Mouse (Mus musculus) hindbrain, embryonic 12.5 days (tissue): ENCODE data around the gene Snrpa1. TPM values are rescaled to one million over a fixed set of nuclear protein-coding genes. Genes with fewer than 3 reads are reported as not detected.

Experiments
- ATAC-seq: fragments of 200-750 bp; cut with Nextera tagmentation; 2 replicates; pipeline ENCODE4 v1.8.0; 2017; ENCODE audit warnings: moderate TSS enrichment; ENCODE audit not compliant: low FRiP score
- H3K27ac ChIP-seq: fragments of 300-500 bp; sonication (generic); 2 replicates; pipeline ENCODE4 v1.5.1; 2016; ENCODE audit warnings: mild to moderate bottlenecking
- H3K27me3 ChIP-seq: fragments of 300-500 bp; sonication (generic); 2 replicates; pipeline ENCODE4 v1.6.1; 2016; ENCODE audit warnings: mild to moderate bottlenecking
- H3K36me3 ChIP-seq: fragments of 300-500 bp; sonication (generic); 2 replicates; pipeline ENCODE4 v1.6.1; 2016; ENCODE audit warnings: mild to moderate bottlenecking
- H3K4me1 ChIP-seq: fragments of 300-500 bp; sonication (generic); 2 replicates; pipeline ENCODE4 v1.6.1; 2016
- H3K4me2 ChIP-seq: fragments of 300-500 bp; sonication (generic); replicated peaks from 2 replicates; pipeline ENCODE4 v1.6.1; 2016; ENCODE audit warnings: mild to moderate bottlenecking
- H3K4me3 ChIP-seq: fragments of 300-500 bp; sonication (generic); 2 replicates; pipeline ENCODE4 v1.5.1; 2016; ENCODE audit warnings: mild to moderate bottlenecking
- H3K9ac ChIP-seq: fragments of 300-500 bp; sonication (generic); 2 replicates; pipeline ENCODE4 v1.6.1; 2016; ENCODE audit warnings: mild to moderate bottlenecking, moderate library complexity
- H3K9me3 ChIP-seq: fragments of 300-500 bp; sonication (generic); replicated peaks from 2 replicates; pipeline ENCODE4 v1.6.1; 2016; ENCODE audit warnings: mild to moderate bottlenecking
- WGBS: fragments of 180-500 bp; shearing (Covaris S2); methylation state at CpG from one replicate; pipeline ENCODE4 v1.1.7; 2016; 5-methylcytosine and 5-hydroxymethylcytosine counted together
- polyA plus RNA-seq: library from polyadenylated mRNA; unstranded; fragments of >200 nt; fragmentation: Nextera tagmentation; extraction: Ambion mirVana; gene quantifications from 2 replicates; pipeline ENCODE4 v1.2.1, GENCODE M21; 2016

The Snrpa1 gene
- polyA plus RNA-seq = 174 and 175 TPM in 2 replicates

DNA sequence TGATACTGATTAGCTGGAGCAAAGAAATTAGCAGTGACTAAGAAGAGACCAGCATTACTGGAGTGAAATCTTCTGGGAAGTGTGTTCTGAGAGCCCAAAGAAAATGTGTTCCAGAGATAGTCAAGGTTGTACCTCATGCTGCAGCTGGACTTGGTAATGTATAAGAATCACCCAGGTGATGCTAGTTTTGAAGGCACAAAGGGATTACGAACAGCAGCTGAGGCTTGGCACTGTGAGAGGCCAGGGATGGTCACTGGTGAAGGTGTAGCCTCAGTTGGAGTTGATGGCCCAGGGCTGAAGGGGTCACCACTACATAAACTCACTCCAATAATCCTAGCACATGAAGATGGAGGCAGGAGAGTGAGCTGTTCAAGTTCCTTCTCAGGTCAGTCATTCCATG lies at the start of gene Snrpa1:
Gene Snrpa1, plus strand, starts transcription at position 301 of the 400 bp plus-strand sequence.
- H3K27me3 ChIP-seq = no peaks in the 10 kb centered on the region; the same call in 1 of the 2 replicates
- peak within 1 kb of the TSS; percentile 95 for H3K4me3 ChIP-seq
- no peak within 1 kb of the TSS for H3K27ac ChIP-seq
- H3K9ac ChIP-seq = peak within 1 kb of the TSS; percentile 93; the same call in 1 of the 2 replicates
- WGBS = 72% methylated on average over 1 of the region's 1 CpGs
- peaks cover 8% of the 10 kb centered on the region for H3K36me3 ChIP-seq
- no peak for ATAC-seq
- H3K4me2 ChIP-seq = peak within 1 kb of the TSS; percentile 88
- H3K9me3 ChIP-seq = no peaks in the 10 kb centered on the region
- H3K4me1 ChIP-seq = peaks cover 19% of the 10 kb centered on the region

DNA sequence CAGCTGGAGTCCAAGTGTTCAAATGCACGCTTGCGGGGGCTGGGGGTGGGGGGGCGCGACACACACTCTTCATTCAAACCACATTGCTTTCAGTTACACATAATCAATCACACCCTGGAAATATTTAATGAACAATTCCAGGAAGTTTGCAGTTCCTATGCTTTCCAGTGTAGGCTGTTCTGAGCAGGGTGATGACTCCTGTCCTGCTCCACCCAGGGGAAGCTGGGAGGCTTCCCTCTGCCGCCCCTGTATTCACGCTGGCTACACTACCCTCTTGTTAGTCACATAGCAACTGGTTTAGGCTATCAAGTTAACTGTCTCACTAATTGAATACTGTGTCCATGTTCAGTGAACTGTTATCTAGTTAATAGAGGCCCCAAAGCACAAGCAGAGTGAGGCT lies 48.3 kb upstream of the Snrpa1 start:
- no peak for ATAC-seq
- no peak overlapping the region for H3K9ac ChIP-seq
- no peaks in the 10 kb centered on the region for H3K4me1 ChIP-seq
- no peak overlapping the region for H3K4me3 ChIP-seq
- H3K27me3 ChIP-seq = no peaks in the 10 kb centered on the region
- no peaks in the 10 kb centered on the region for H3K36me3 ChIP-seq
- H3K4me2 ChIP-seq = no peak overlapping the region
- no peak overlapping the region for H3K27ac ChIP-seq
- no peaks in the 10 kb centered on the region for H3K9me3 ChIP-seq
- 72% methylated on average over 6 of the region's 6 CpGs for WGBS

DNA sequence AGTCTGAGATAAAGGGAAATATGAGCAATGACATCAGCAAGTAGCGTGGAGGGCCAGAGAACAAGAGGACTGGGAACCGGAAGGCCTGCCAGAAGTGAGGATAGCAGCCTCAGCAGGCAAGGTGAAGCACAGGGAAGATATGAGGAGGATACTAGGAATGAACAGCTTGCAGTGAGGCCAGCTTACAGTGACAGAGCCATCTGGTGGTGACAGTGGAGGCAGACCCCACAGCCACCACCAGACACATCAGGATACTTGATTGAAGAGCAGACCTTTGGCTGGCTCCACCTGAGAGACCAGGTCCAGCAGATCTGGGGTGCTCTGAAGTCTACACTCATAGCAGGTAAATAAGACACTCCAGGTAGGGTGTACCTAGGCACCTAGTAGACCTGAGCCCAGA lies 31.1 kb upstream of the Snrpa1 start:
- no peak for ATAC-seq
- 78% methylated on average over 2 of the region's 2 CpGs for WGBS
- no peaks in the 10 kb centered on the region for H3K27me3 ChIP-seq

DNA sequence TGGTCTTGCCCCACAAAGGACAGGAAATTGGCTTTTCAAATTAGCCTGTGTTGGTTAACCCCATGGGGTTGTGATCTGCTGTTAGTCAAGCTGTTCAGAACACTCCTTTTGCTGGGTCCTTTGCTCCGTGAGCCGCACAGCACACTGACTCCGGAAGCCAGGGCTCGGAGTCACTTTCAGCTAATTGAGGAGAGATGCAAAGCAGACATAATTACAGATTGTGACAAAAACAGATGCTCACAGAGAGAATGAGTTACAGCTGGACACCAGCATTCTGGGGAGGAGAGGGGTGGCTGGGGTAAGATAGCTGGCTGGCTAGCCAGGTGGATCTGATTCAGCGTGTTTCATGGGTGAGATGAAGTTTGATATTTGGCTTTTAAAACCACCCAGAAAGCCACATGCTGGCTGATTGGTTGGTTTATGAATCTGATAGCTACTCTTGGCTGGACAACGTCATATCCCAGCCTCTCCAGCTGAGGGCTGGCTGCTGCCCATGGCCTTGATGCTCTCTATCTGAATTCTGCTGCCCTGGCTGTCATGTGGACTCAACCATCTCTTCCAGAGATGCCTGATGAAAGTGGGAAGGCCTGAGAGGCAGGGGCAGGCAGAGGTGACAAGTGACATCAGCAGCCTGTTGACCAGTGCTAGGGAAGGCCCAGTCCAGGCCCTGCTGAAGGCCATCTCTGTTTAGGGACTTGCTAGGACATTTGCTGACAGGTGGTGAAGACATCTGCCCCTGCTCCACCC lies 29.9 kb upstream of the Snrpa1 start:
- no peaks in the 10 kb centered on the region for H3K27me3 ChIP-seq
- H3K9me3 ChIP-seq = no peaks in the 10 kb centered on the region
- peaks cover 14% of the 10 kb centered on the region for H3K4me1 ChIP-seq
- no peaks in the 10 kb centered on the region for H3K36me3 ChIP-seq
- H3K4me2 ChIP-seq = no peak overlapping the region
- WGBS = 59% methylated on average over 6 of the region's 6 CpGs
- H3K9ac ChIP-seq = no peak overlapping the region
- H3K4me3 ChIP-seq = no peak overlapping the region
- ATAC-seq = 0 out of 2 replicates have a peak, but pooled peaks have one; percentile 22
- H3K27ac ChIP-seq = no peak overlapping the region

More for the DNA sequence above, 31.1 kb upstream of the Snrpa1 start:
- Histone ChIP-seq H3K27ac (no peak overlapping the region), H3K9ac (no peak overlapping the region), H3K9me3 (no peaks in the 10 kb centered on the region), H3K36me3 (no peaks in the 10 kb centered on the region), H3K4me3 (no peak overlapping the region), H3K4me1 (peaks cover 14% of the 10 kb centered on the region), H3K4me2 (no peak overlapping the region)

DNA sequence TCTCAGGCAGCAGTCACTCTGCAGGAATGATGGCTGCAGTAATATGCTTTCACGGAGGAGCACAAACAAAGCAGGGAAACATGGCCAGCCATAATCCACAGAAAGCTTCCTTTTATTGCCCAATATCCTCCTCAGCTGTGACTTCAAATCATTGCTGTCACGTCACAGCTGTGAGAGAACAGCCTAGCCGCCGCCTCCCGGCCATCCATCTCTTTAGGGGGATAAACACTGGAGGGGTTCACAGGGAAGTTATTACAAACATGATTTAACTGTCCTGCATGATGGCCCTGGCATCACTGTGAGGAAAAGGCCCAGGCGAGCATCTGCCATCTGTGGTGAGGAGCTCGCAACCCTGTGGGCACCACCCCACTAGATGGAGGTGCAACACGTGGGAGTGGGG lies 22.0 kb upstream of the Snrpa1 start:
- 74% methylated on average over 8 of the region's 8 CpGs for WGBS
- no peak overlapping the region for H3K4me2 ChIP-seq
- H3K27ac ChIP-seq = no peak overlapping the region

DNA sequence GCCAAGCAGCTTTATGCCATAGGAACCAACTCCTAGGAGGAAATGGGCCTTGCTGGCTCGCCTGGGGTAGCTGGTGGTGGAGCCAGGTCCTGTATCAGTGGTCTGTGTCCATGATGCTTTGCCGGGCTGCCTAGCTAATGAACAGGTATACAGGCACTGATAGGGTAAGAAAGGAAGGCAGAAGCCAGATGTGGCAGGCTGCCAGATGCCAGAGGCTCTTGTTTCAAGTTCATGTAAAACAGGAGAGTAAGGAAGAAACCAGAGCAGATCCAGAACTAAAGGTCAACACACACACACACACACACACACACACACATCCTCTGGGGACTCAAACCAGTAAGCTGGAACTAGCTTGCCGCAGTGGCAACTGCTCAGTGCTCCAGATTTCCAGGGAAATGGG lies 20.5 kb upstream of the Snrpa1 start:
- no peak for ATAC-seq
- Histone ChIP-seq H3K27ac (no peak overlapping the region), H3K27me3 (0 out of 2 replicates have a peak, but pooled peaks cover 5% of the 10 kb centered on the region), H3K9ac (no peak overlapping the region), H3K4me3 (no peak overlapping the region), H3K9me3 (no peaks in the 10 kb centered on the region), H3K4me1 (peaks cover 5% of the 10 kb centered on the region; the same call in 1 of the 2 replicates), H3K36me3 (no peaks in the 10 kb centered on the region), H3K4me2 (no peak overlapping the region)
- WGBS = 69% methylated on average over 3 of the region's 3 CpGs

More for the DNA sequence above, 22.0 kb upstream of the Snrpa1 start:
- H3K9me3 ChIP-seq = no peaks in the 10 kb centered on the region
- no peak overlapping the region for H3K4me3 ChIP-seq
- ATAC-seq = no peak
- 0 out of 2 replicates have a peak, but pooled peaks cover 5% of the 10 kb centered on the region for H3K27me3 ChIP-seq
- no peaks in the 10 kb centered on the region for H3K36me3 ChIP-seq
- H3K4me1 ChIP-seq = peaks cover 3% of the 10 kb centered on the region; the same call in 1 of the 2 replicates
- no peak overlapping the region for H3K9ac ChIP-seq

DNA sequence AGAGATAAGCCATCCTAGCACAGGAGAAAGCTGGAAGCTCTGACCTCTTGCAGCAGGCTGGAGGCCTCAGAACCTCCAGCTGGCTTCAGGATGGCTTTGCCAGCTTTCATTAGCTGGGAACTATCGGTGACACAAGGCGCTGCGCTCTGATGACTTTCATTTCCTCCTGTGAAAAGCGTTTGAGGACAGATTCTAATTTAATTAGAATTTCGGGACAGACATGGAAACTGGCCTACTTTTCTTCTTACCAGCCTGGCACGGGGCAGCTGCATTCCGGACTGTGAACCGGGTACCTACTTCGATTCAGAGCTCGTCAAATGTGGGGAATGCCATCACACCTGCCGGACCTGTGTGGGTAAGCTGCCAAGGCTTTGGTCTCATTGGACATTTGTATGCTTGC lies 20.1 kb upstream of the Snrpa1 start:
- Histone ChIP-seq H3K4me1 (peaks cover 9% of the 10 kb centered on the region; the same call in 1 of the 2 replicates), H3K27me3 (0 out of 2 replicates have a peak, but pooled peaks cover 5% of the 10 kb centered on the region)

DNA sequence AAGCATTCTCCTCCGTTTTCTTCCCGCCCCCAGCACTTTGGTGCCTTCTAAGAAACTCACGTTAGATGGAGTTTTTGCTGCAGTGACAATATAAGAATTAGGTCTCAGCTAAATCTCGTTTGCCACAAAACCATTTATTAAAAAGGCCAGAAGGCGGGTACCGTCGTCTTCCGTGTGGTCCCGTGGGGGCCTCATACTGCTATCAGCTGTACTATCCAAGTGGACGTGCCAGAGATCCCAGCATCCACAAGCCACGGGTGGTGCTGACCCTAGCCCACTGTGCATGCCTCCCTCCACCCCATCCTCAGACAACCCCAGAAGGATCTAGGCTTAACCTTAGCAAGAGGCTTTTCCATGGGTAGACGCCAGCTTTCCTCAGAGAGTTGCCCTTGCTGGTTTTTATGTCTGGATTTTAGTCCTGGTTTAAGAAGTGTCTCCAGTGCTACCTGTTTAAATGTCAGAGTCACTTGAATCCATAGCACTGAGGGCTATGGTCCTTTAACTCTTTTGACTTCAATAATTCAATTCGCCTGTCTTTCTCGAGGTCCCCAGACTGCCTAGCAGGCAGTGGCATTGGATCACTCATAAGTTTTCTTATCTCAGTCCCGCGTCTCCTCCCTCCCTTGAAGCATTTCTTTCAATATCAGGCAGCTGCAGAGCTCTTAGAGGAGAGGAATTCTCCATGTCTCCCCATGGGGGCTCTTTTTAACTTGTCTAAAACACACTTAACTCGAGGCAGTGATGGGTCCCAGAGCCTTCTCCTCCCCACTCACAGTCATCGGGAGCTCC lies 18.6 kb upstream of the Snrpa1 start:
- H3K27ac ChIP-seq = no peak overlapping the region
- H3K4me1 ChIP-seq = peaks cover 20% of the 10 kb centered on the region
- no peak overlapping the region for H3K4me3 ChIP-seq
- H3K9me3 ChIP-seq = no peaks in the 10 kb centered on the region
- H3K27me3 ChIP-seq = 0 out of 2 replicates have a peak, but pooled peaks cover 8% of the 10 kb centered on the region
- no peak for ATAC-seq
- H3K4me2 ChIP-seq = no peak overlapping the region
- WGBS = 81% methylated on average over 18 of the region's 18 CpGs
- H3K9ac ChIP-seq = no peak overlapping the region
- H3K36me3 ChIP-seq = no peaks in the 10 kb centered on the region

More for the DNA sequence above, 20.1 kb upstream of the Snrpa1 start:
- WGBS = 84% methylated on average over 11 of the region's 11 CpGs
- H3K9ac ChIP-seq = no peak overlapping the region
- H3K9me3 ChIP-seq = no peaks in the 10 kb centered on the region
- H3K27ac ChIP-seq = no peak overlapping the region
- no peak overlapping the region for H3K4me3 ChIP-seq
- no peak for ATAC-seq
- no peak overlapping the region for H3K4me2 ChIP-seq
- H3K36me3 ChIP-seq = no peaks in the 10 kb centered on the region

DNA sequence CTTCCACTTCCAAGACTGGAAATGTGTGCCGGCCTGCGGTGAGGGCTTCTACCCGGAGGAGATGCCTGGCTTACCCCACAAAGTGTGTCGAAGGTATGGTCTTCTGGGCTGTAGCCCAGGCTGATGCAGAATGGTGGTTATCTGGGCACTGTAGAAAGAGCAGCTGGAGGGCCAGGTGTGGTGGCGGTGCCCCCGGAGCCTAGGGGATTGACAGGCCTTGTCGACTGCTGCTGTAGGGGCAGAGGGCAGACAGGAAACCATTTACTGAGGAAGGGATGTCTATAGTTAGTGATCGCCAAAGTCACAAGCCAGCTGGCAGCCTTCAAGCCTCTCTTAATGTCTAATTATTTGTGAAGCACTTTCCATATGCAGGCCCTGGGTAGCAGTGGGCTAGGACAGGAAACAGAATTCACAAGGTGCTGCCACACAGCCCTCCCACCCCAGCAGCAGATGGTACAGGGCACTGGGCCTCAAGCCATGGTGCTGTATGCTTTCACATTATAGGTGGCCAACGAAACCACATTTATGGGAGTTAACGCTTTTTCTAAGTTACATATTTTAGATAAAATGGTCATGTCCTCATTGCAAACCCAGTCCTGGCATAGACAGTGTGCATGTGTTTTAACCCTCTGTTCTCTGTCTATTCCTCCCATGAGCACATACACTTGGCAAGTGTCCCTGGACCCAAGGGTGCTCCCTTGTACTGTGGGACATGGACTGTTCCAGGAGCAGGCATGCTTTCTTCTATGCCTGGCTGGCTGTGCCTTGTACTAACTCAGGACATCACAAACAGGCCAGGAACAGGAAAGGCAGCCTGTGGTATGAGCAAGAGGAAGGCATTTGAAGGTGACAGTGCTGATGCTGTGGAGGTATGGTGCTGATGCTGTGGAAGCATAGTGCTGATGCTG lies 15.0 kb upstream of the Snrpa1 start, which contains the start of gene Gm45213:
Gene Gm45213, plus strand, starts transcription at position 51 of the 908 bp plus-strand sequence.
- Histone ChIP-seq H3K4me3 (no peak within 1 kb of the TSS), H3K36me3 (no peaks in the 10 kb centered on the region), H3K27me3 (0 out of 2 replicates have a peak, but pooled peaks cover 16% of the 10 kb centered on the region), H3K4me1 (peaks cover 43% of the 10 kb centered on the region), H3K4me2 (no peak within 1 kb of the TSS), H3K9ac (no peak within 1 kb of the TSS), H3K9me3 (no peaks in the 10 kb centered on the region), H3K27ac (no peak within 1 kb of the TSS)
- WGBS = 68% methylated on average over 10 of the region's 10 CpGs
- ATAC-seq = peak; percentile 55

DNA sequence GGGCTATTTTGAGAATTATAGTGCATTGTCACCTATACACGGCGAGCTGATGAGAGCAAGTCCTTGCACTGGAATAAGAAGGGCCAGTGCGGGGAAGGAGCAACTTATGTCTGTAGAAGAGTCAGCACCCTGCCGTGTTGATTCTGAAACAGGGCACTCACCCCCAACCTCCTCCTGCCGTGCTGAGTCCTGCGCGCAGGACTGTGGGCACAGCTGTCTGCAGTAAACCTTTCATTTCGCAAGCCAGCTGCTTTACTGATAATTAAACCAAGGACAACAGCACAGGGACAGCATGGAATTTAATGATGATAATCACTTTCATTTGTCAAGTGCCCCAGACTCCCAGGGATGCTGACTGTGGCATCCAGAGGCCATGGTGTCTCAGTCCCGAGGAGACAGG lies 14.2 kb upstream of the Snrpa1 start:
- H3K36me3 ChIP-seq = no peaks in the 10 kb centered on the region
- no peak overlapping the region for H3K9ac ChIP-seq
- no peak overlapping the region for H3K4me2 ChIP-seq
- H3K4me1 ChIP-seq = peaks cover 43% of the 10 kb centered on the region
- H3K27ac ChIP-seq = no peak overlapping the region
- 19% methylated on average over 9 of the region's 9 CpGs for WGBS
- 0 out of 2 replicates have a peak, but pooled peaks cover 16% of the 10 kb centered on the region for H3K27me3 ChIP-seq
- H3K9me3 ChIP-seq = no peaks in the 10 kb centered on the region
- no peak overlapping the region for H3K4me3 ChIP-seq
- ATAC-seq = peak; percentile 35; the same call in 1 of the 2 replicates
